Mouse (Mus musculus) stomach, embryonic 14.5 days (tissue): ENCODE results near the gene Gbf1. TPM values are rescaled to one million over a fixed set of nuclear protein-coding genes. Genes with fewer than 3 reads are reported as not detected.
A peak's percentile ranks its signal among the peaks of the same experiment; 100 is the strongest.

Experiments
- ATAC-seq: fragments of 200-750 bp; cut with Nextera tagmentation; 2 replicates; pipeline ENCODE4 v1.8.0; 2017; ENCODE audit warnings: low read depth, moderate TSS enrichment; ENCODE audit not compliant: insufficient number of reproducible peaks, insufficient read depth, low FRiP score
- H3K27ac ChIP-seq: fragments of 300-500 bp; sonication (generic); 2 replicates; pipeline ENCODE4 v1.5.1; 2014; ENCODE audit warnings: mild to moderate bottlenecking, low read length, moderate library complexity, mixed read lengths
- H3K27me3 ChIP-seq: fragments of 300-500 bp; sonication (generic); 2 replicates; pipeline ENCODE4 v1.6.1; 2014; ENCODE audit warnings: low read length, control low read depth, mixed read lengths; ENCODE audit not compliant: control insufficient read depth, insufficient read depth
- H3K36me3 ChIP-seq: fragments of 300-500 bp; sonication (generic); 2 replicates; pipeline ENCODE4 v1.6.1; 2014; ENCODE audit warnings: mild to moderate bottlenecking, control low read depth, low read length, moderate library complexity, mixed read lengths; ENCODE audit not compliant: control insufficient read depth, insufficient read depth
- H3K4me1 ChIP-seq: fragments of 300-500 bp; sonication (generic); 2 replicates; pipeline ENCODE4 v1.6.1; 2014; ENCODE audit warnings: low read length, control low read depth, mixed read lengths; ENCODE audit not compliant: control insufficient read depth, insufficient read depth
- H3K4me2 ChIP-seq: fragments of 300-500 bp; sonication (generic); replicated peaks from 2 replicates; pipeline ENCODE4 v1.6.1; 2014; ENCODE audit warnings: low read depth, low read length, control low read depth
- H3K4me3 ChIP-seq: fragments of 300-500 bp; sonication (generic); 2 replicates; pipeline ENCODE4 v1.5.1; 2014; ENCODE audit warnings: low read depth, low read length, control low read depth
- H3K9ac ChIP-seq: fragments of 300-500 bp; sonication (generic); replicated peaks from 2 replicates; pipeline ENCODE4 v1.6.1; 2014; ENCODE audit warnings: low read depth, mild to moderate bottlenecking, control low read depth, low read length, moderate library complexity, mixed read lengths
- H3K9me3 ChIP-seq: fragments of 300-500 bp; sonication (generic); 2 replicates; pipeline ENCODE4 v1.6.1; 2016; ENCODE audit warnings: low read depth, low read length, control low read depth; ENCODE audit not compliant: control insufficient read depth
- WGBS: fragments of 180-500 bp; shearing (Covaris S2); extraction: QIAGEN DNeasy Blood & Tissue Kit; methylation state at CpG from one replicate; pipeline ENCODE4 v1.1.7; 2014; 5-methylcytosine and 5-hydroxymethylcytosine counted together
- polyA plus RNA-seq: library from polyadenylated mRNA; unstranded; fragments of >200 nt; fragmentation: Nextera tagmentation; extraction: Ambion mirVana; gene quantifications from 2 replicates; pipeline ENCODE4 v1.2.1, GENCODE M21; 2014

Gbf1 gene
- 56.6 and 63.7 TPM in 2 replicates for polyA plus RNA-seq

GRCm38 (mm10) chr19:46152127-46152803 is at the start of gene Gbf1:
Gene Gbf1, plus strand, starts transcription at chr19:46152509.
- under 1% methylated on average over 37 of the region's 37 CpGs for WGBS
- Histone ChIP-seq H3K9ac (peak within 1 kb of the TSS; percentile 60; the same call in 1 of the 2 replicates), H3K27ac (no peak within 1 kb of the TSS), H3K36me3 (no peaks in the 10 kb centered on the region), H3K27me3 (peaks cover 12% of the 10 kb centered on the region; the same call in 1 of the 2 replicates), H3K4me3 (peak within 1 kb of the TSS; percentile 72), H3K4me1 (peaks cover 26% of the 10 kb centered on the region), H3K9me3 (no peaks in the 10 kb centered on the region), H3K4me2 (peak within 1 kb of the TSS; percentile 73)
- ATAC-seq = peak; percentile 97

GRCm38 (mm10) chr19:46103437-46104186 is 48.7 kb upstream of the Gbf1 start:
- 75% methylated on average over 6 of the region's 6 CpGs for WGBS
- Histone ChIP-seq H3K4me3 (no peak overlapping the region), H3K4me1 (no peaks in the 10 kb centered on the region), H3K4me2 (no peak overlapping the region), H3K36me3 (no peaks in the 10 kb centered on the region), H3K27ac (no peak overlapping the region), H3K9ac (no peak overlapping the region), H3K27me3 (no peaks in the 10 kb centered on the region), H3K9me3 (no peaks in the 10 kb centered on the region)
- no peak for ATAC-seq

GRCm38 (mm10) chr19:46104187-46104557 is 48.1 kb upstream of the Gbf1 start:
- no peak for ATAC-seq
- Histone ChIP-seq H3K4me1 (no peaks in the 10 kb centered on the region), H3K4me3 (no peak overlapping the region), H3K9me3 (no peaks in the 10 kb centered on the region), H3K4me2 (no peak overlapping the region), H3K36me3 (no peaks in the 10 kb centered on the region), H3K27me3 (no peaks in the 10 kb centered on the region), H3K27ac (no peak overlapping the region), H3K9ac (no peak overlapping the region)
- WGBS = 63% methylated on average over 2 of the region's 2 CpGs

GRCm38 (mm10) chr19:46110214-46110613 is 42.1 kb upstream of the Gbf1 start:
- no peak overlapping the region for H3K4me3 ChIP-seq
- ATAC-seq = no peak
- H3K9ac ChIP-seq = no peak overlapping the region
- no peaks in the 10 kb centered on the region for H3K4me1 ChIP-seq
- no peak overlapping the region for H3K4me2 ChIP-seq
- no peaks in the 10 kb centered on the region for H3K36me3 ChIP-seq
- H3K27me3 ChIP-seq = no peaks in the 10 kb centered on the region
- 74% methylated on average over 2 of the region's 2 CpGs for WGBS
- H3K27ac ChIP-seq = no peak overlapping the region
- no peaks in the 10 kb centered on the region for H3K9me3 ChIP-seq

- Histone ChIP-seq H3K4me3 (no peak overlapping the region), H3K4me1 (no peaks in the 10 kb centered on the region), H3K4me2 (no peak overlapping the region), H3K27me3 (no peaks in the 10 kb centered on the region), H3K9me3 (no peaks in the 10 kb centered on the region), H3K27ac (no peak overlapping the region), H3K36me3 (no peaks in the 10 kb centered on the region), H3K9ac (no peak overlapping the region)
- WGBS = 86% methylated on average over 5 of the region's 5 CpGs
- no peak for ATAC-seq
Observed at GRCm38 (mm10) chr19:46110781-46111180, 41.5 kb upstream of the Gbf1 start.

- Histone ChIP-seq H3K27me3 (no peaks in the 10 kb centered on the region), H3K9ac (no peak overlapping the region), H3K9me3 (no peaks in the 10 kb centered on the region), H3K27ac (no peak overlapping the region), H3K4me2 (no peak overlapping the region), H3K4me1 (no peaks in the 10 kb centered on the region), H3K36me3 (no peaks in the 10 kb centered on the region), H3K4me3 (no peak overlapping the region)
- 53% methylated on average over 4 of the region's 4 CpGs for WGBS
- no peak for ATAC-seq
Observed at GRCm38 (mm10) chr19:46114617-46115016, 37.7 kb upstream of the Gbf1 start.

GRCm38 (mm10) chr19:46119458-46119857 is 32.9 kb upstream of the Gbf1 start:
- H3K4me2 ChIP-seq = no peak overlapping the region
- H3K27me3 ChIP-seq = no peaks in the 10 kb centered on the region
- H3K9ac ChIP-seq = no peak overlapping the region
- H3K4me3 ChIP-seq = no peak overlapping the region
- H3K9me3 ChIP-seq = no peaks in the 10 kb centered on the region
- no peaks in the 10 kb centered on the region for H3K36me3 ChIP-seq
- 88% methylated on average over 3 of the region's 3 CpGs for WGBS
- H3K4me1 ChIP-seq = no peaks in the 10 kb centered on the region
- no peak overlapping the region for H3K27ac ChIP-seq
- ATAC-seq = no peak

GRCm38 (mm10) chr19:46120872-46121271 is 31.4 kb upstream of the Gbf1 start:
- ATAC-seq = no peak
- no peak overlapping the region for H3K4me3 ChIP-seq
- H3K27me3 ChIP-seq = no peaks in the 10 kb centered on the region
- H3K27ac ChIP-seq = no peak overlapping the region
- H3K9me3 ChIP-seq = no peaks in the 10 kb centered on the region
- no peaks in the 10 kb centered on the region for H3K4me1 ChIP-seq
- no peak overlapping the region for H3K9ac ChIP-seq
- H3K36me3 ChIP-seq = no peaks in the 10 kb centered on the region
- H3K4me2 ChIP-seq = no peak overlapping the region
- 71% methylated on average over 6 of the region's 6 CpGs for WGBS
